Mouse (Mus musculus) bone marrow macrophage, adult 2 months (primary cell): ENCODE results near the gene Celsr2.

Experiments
- CTCF ChIP-seq: IDR thresholded peaks from 2 replicates; pipeline ENCODE4 v1.5.1; 2012; ENCODE audit warnings: low read depth, mild to moderate bottlenecking, low read length, moderate library complexity
- POLR2A ChIP-seq: IDR thresholded peaks from 2 replicates; pipeline ENCODE4 v1.6.1; 2012; ENCODE audit warnings: mild to moderate bottlenecking, low read depth, low read length, borderline replicate concordance

- TF ChIP-seq POLR2A: no peak
- TF ChIP-seq CTCF: no peak
Observed at GRCm38 (mm10) chr3:108400442-108400841, 14.9 kb downstream of the Celsr2 start.
